Mouse (Mus musculus) cerebellum, adult 2 months (tissue): Measurements from ENCODE around the gene Asic5.

Experiments used
- CTCF ChIP-seq: fragments of 200-500 bp; IDR thresholded peaks from 2 replicates; pipeline ENCODE4 v1.5.1; 2011; ENCODE audit warnings: low read depth, mild to moderate bottlenecking, control low read depth, low read length, moderate library complexity, borderline replicate concordance; ENCODE audit not compliant: insufficient read depth
- POLR2A ChIP-seq: fragments of 200-500 bp; IDR thresholded peaks from 2 replicates; pipeline ENCODE4 v1.6.1; 2011; ENCODE audit warnings: low read length, control low read depth, borderline replicate concordance; ENCODE audit not compliant: insufficient read depth

GRCm38 (mm10) chr3:81987628-81988027 is 5.5 kb downstream of the Asic5 start:
- TF ChIP-seq CTCF: no peak
- no peak for TF ChIP-seq POLR2A
